Mouse (Mus musculus): Measurements from ENCODE around the gene Fcer1g. TPM values are rescaled to one million over a fixed set of nuclear protein-coding genes. Genes with fewer than 3 reads are reported as not detected.

The Fcer1g gene
- total RNA-seq, 1 experiment from 2014 or later = 875 TPM

DNA sequence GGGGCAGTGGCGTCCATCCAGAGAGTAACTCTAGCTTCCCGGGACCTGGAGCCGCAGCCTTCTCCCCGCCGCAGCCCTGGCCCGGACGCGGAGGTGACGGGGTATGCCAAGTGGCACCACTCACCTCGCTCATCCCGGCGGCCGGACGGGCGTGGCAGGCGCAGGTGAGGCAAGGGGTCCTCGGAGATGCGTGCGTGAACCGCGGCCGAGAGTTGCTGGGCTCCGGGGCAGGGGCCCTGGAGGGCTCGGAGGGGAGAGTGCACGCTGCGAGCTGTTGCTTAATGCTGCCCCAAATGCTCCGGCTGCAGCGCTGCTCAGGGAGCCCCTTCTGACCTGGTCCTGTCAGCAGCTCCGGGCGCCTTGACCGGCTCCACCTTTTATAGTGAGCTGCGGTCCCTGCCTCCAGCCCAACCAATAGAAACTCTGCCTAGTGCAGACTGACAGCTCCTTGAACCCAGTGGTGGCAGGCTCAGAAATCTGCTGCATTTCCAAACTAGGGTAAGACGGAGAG is 38.2 kb downstream of the Fcer1g start, which contains the start of gene Pcp4l1:
TSS of gene Pcp4l1 (minus strand) at position 382 of the 511 bp plus-strand sequence.
- peak; percentile 47 for ATAC-seq (replicated peaks; ENCODE audit: insufficient number of reproducible peaks, low FRiP score, low TSS enrichment, poor library complexity, severe bottlenecking)

DNA sequence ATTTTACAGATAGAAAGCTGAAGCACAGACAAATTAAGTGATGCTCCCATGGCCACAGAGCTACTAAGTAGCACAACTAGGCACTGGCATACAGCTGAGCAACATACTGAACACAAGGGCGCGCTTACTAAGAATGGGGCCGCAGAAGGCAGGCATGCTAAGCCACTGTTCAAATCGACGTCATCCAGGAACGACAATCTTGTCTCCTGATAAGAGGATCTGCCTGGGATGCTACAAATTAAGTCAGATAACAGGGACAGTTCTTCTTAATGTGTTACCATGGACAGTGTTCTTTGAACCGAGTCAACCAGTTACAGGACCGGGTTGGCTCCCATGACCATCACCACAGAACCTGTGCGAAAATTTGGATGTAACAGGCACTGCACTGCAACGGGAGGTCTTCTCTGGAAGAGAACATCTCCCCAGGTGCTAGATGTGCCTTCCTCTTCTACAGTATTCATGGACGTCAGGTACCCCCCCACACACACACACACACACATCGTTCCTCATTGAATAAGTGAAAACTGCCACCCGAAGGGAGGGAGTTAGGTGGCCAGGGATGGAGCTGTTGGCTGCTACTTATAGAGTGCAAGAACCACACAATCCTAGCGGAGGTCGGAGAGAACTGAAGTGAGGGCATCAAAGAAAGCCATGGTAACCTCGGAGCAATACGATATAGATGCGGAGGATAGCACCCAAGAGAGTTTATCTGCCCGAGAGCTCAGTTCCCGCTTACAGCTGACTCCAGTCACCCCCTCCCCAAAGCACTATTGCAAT is 38.9 kb downstream of the Fcer1g start:
- no peak for ATAC-seq (replicated peaks; ENCODE audit: insufficient number of reproducible peaks, low FRiP score, low TSS enrichment, poor library complexity, severe bottlenecking)

DNA sequence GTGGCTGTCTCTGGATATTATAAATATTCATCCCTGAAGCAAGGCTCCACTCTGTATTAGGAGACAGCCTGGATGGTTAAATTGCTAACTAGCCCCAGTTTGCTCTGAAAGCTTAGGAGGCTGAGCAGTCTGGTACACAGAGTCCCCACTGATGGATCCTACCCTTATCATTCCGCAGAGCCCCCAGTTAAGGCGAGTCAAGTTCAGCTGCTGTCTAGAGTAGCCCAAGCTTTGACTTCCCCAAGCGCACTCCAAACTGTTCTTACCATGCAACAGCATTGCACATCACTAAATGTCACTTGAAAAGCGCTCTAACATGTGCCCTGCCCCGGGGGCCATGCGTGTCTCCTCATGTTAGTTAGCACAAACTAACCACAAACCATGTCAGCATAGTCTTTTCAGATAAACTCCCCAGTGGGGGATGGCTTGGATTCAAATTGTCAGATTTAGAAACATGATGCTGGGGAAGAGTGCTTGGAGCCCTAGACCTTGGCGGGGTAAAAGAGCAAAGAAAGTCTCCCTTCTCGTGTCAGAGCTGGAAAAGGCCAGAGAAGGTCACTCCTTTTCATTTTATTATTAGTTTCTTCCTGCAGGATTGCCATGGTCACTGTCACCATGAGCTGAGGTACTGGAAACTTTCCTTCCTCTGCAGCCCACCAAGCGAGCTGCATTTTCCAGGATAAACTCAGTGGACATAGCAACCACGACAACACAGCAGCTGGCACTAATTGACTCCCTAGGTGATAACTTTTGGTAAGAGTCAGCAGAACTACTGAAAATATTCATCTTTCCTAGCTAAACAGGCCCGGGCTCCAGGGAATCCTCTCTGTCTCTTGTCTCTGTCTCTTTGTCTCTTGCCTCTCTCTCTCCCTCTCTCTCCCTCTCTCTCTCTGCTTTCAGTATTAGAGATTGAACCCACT is 40.0 kb downstream of the Fcer1g start:
- ATAC-seq (replicated peaks; ENCODE audit: insufficient number of reproducible peaks, low FRiP score, low TSS enrichment, poor library complexity, severe bottlenecking) = no peak

DNA sequence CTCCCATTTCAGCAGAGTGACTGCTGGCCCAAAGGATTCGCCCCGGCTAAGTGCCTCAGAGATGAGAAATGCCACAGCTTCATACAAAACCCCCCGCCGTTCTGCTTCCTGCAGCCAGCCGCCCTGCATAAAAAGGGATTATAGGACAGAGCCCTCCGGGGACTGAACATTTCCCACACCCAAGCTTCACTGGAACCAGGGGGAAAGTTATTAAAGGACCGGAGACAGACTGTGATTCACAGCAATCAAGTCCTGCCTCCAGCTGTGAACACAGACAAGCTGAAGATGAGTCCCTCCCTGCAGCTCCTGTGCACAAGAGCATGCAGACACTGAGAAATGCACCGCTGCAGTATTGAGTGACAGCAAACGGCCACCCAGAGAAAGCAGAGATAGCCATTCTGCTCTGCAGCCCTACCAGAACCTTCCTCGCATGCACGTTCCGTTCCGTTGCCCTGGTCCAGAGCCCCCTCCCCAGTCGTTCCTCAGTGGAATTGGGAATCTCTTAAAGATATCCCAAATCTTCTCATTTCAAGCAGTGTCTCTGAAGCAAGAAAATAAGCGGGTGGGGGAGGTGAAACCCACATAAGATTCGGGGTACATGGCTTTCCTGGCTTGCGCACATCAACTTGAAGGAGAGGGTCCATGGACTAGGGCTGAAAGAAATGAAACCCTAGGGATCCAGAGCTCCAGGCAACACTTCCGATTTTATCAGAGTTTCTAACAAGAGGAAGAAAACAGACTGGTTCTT is 40.9 kb downstream of the Fcer1g start:
- ATAC-seq (replicated peaks; ENCODE audit: insufficient number of reproducible peaks, low FRiP score, low TSS enrichment, poor library complexity, severe bottlenecking) = no peak

DNA sequence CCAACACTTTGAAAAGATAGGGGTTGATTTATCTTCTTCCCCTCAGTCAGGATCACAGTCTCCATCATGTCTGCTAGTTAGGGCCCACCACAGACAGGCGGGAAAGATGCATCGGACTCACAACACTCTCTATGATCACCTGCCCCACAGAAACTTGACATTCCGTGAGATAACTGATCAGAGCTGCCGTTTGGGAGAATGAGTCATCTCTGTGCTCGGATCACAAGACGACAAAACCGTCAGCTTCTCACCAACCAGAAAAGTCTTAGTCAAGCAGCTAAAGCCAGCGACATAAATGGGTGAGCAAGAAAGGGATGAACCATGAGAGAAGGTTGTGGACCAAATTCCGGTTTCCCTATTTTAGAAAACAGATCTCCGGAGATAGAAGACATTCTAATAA is 41.9 kb downstream of the Fcer1g start:
- no peak for ATAC-seq (replicated peaks; ENCODE audit: insufficient number of reproducible peaks, low FRiP score, low TSS enrichment, poor library complexity, severe bottlenecking)

DNA sequence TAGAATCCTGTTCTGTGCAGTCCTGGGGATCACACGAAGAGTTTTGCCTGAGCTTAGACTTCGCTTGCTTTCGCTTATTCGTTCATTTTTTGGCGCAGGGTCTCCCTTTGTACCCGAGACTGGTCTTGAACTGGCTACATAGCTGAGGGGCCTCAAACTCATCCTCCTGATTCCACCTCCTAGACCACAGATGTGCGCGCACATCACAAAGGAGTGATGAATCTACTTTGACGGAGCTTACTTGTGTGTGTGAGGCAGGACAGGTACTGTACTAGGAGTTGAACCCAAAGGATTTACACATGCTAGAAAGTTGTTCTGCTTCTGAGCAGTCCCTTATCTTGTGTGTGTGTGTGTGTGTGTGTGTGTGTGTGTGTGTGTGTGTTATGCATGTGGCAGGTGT is 43.3 kb downstream of the Fcer1g start:
- ATAC-seq (replicated peaks; ENCODE audit: insufficient number of reproducible peaks, low FRiP score, low TSS enrichment, poor library complexity, severe bottlenecking) = no peak

DNA sequence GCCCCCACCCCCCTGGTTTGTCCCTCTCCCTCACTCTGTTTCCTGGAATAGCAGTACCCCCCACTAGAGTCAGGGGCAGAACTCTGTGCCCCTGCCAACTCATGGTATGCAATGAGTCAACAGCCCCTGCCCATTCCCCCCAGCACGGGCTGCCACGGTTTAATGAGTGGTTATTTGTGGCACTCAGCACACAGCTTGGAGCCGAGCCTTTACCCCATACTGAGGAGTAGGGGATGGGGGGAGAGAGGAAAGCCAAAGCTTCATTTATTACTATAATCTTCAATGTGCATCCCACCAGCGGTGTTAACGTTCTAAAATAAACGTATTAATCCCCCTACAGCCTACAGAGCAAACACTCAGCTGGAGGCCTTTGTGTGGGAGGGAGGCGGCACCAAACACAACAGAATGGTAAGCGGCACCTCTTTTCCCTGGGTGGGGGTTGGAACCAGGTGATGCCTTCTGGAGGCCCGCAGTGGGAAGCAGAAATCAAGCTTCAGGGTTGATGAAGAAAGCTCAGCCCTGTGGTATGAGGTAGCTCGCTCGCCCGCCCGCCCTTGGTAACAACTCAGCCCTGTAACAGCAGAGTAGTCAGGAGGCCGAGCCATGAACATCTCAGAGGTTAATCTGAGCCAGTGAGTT is 44.6 kb downstream of the Fcer1g start:
- ATAC-seq (replicated peaks; ENCODE audit: insufficient number of reproducible peaks, low FRiP score, low TSS enrichment, poor library complexity, severe bottlenecking) = no peak

DNA sequence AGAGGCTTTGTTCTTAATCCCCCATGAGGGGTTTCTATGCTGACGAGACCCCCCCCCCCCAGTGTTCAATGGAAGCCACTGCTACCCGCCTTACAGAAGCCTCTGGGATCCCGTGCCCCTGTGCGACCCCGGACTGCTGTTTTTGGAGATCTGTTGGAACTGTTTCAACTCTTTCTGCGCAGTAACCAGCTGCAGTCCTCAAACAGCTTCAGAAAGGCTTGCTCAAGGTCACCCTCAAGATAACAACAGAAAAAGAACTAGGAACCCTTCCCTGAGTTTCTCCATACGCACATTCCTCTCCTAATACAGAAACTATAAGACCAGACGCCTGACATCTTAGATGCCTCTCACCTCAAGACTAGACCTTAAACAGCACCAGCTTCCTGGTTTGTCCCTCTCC is 45.1 kb downstream of the Fcer1g start:
- no peak for ATAC-seq (replicated peaks; ENCODE audit: insufficient number of reproducible peaks, low FRiP score, low TSS enrichment, poor library complexity, severe bottlenecking)

DNA sequence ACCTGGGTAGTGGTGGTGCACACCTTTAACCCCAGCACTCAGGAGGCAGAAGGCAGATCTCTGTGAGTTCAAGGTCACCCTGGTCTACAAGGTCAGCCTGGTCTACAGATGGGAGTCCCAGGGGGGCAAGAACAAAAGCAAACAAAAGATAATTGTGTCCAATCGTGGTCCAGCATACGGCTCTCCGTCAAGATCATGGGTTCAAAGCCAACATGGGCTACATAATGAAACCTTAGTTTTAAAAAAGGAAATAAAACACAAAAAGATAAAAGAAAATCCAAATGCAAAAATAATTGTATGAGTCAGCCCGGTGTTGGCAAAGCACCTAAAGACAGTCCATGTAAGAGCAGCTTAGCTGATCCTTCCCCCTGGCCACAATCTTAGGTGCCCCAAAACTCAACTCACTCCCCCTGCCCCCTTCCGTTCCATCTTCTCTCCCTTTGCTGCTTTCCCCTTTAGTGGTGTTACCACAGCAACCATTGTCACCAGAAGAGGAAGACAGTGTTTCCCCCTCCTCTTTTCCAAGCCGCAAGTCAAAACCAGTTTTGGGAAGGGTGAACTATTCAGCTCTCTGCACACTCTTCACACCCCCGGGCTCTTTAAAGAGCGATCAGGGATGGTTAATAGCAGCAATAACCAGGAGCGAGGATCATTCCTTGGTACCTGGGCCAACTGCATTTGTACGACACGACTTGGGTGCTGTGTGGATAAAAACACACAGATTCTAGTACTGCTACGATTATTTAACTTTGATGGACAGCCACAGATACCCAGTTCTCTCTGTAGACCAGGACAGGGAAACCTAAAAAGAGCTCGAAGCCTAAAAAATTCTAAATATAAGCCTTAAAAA is 46.1 kb downstream of the Fcer1g start:
- no peak for ATAC-seq (replicated peaks; ENCODE audit: insufficient number of reproducible peaks, low FRiP score, low TSS enrichment, poor library complexity, severe bottlenecking)

DNA sequence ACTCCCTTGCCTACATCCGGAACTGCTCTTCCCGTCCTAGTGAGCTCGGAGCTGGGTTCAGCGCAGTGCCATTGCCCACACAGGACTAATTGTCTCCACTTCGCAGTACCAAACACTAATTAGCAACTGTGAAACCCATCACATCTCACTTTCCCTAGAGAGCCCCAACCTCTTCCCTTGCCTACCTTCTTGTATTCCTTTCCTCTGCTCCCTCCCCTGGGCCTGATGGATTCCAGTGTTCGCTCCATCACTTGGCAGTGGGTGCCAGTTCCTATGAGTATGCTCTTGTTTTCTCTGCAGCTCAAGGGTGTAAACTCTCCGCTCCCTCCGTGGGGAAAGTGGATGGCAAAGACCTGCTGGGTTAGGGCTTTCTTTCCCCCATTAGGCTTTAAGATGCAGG is 48.5 kb downstream of the Fcer1g start:
- ATAC-seq (replicated peaks; ENCODE audit: insufficient number of reproducible peaks, low FRiP score, low TSS enrichment, poor library complexity, severe bottlenecking) = no peak

DNA sequence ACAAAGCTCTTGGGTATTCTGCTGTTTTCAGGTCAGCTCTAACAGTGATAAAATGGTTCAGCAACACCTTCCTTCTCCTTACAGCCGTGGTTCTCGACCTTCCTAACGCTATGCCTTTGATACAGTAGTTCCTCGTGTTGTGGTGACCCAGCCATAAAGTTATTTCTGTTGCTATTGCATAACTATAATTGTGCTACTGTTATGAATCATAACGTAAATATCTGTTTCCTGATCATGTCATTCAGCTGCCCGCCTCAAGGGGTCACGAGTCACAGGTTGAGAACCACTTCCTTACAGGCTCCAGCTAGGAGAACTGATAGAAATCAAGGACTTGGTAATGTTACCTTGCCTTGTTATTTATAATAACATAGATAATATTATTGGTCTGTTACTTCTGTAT is 49.9 kb downstream of the Fcer1g start:
- ATAC-seq (replicated peaks; ENCODE audit: insufficient number of reproducible peaks, low FRiP score, low TSS enrichment, poor library complexity, severe bottlenecking) = peak; percentile 90

DNA sequence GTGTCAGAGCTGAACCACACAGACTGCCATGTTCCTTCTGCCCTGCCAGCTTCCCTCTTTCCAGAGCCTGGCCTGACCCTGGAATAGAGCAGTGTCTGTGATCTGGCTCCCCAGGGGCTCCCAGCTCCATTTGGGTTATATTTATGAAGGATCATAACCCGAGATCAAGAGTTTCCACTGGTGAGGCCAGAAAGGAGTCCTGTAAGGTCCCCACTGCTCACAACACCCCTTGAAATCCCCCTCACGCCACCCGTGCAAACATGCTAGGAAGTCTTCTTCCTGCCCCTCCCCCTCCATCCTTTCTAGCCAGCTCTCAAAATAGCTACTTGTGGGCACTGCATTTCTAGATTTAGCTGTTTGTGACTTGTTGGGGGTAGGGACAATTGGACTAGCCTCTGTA is 50.5 kb downstream of the Fcer1g start:
- no peak for ATAC-seq (replicated peaks; ENCODE audit: insufficient number of reproducible peaks, low FRiP score, low TSS enrichment, poor library complexity, severe bottlenecking)

DNA sequence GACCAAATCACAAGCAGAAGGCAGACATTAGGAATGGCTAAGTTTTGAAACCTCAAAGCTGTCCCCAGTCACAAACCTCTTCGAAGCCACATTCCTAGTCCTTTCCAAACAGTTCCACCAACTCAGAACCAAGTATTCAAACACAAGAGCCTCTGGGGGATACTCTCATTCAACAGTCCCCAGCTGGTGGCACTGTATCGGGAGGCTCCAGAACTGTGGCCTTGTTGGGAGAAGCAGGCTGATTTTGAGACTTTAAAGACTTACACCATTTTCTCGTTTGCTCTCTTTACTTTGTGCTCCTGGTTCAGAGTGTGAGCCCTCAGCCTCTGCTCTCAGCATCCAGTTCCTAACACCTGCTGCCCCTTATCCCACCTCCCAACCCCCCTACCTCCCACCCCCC is 51.1 kb downstream of the Fcer1g start:
- no peak for ATAC-seq (replicated peaks; ENCODE audit: insufficient number of reproducible peaks, low FRiP score, low TSS enrichment, poor library complexity, severe bottlenecking)

Other genes with a start within 250 kb of the Fcer1g start
- gene Fcgr4, start 215.4 kb downstream of the Fcer1g start, total RNA-seq (2017) = 364 to 612 TPM (median 571 TPM) in 3 replicates
- gene Fcgr3, start 169.4 kb downstream of the Fcer1g start, total RNA-seq (2017) = 270 to 442 TPM (median 434 TPM) in 3 replicates
- 1.4 to 6.2 TPM (median 1.6 TPM) in 3 replicates for gene Cfap126, start 120.4 kb downstream of the Fcer1g start, total RNA-seq (2017)
- gene Sdhc, start 83.8 kb downstream of the Fcer1g start, total RNA-seq (2017) = 15.7 to 38.4 TPM (median 25.1 TPM) in 3 replicates
- gene Mpz, start 83.7 kb downstream of the Fcer1g start, total RNA-seq (2017) = not detected in 3 replicates
- 0.29 to 2.0 TPM in 2 of 3 replicates, not detected in the other for gene Pcp4l1, start 38.1 kb downstream of the Fcer1g start, total RNA-seq (2017)
- gene Nr1i3, start 20.4 kb downstream of the Fcer1g start, total RNA-seq (2017) = 0.19 to 0.86 TPM in 2 of 3 replicates, not detected in the other
- 5.0 to 10.2 TPM (median 9.3 TPM) in 3 replicates for gene Tomm40l, start 11.9 kb downstream of the Fcer1g start, total RNA-seq (2017)
- not detected in 3 replicates for gene Apoa2, start 9.3 kb downstream of the Fcer1g start, total RNA-seq (2017)
- not detected in 3 replicates for gene Adamts4, start 16.1 kb upstream of the Fcer1g start, total RNA-seq (2017)
- gene Ndufs2, start 17.0 kb upstream of the Fcer1g start, total RNA-seq (2017) = 172 to 231 TPM (median 231 TPM) in 3 replicates
- gene B4galt3, start 36.0 kb upstream of the Fcer1g start, total RNA-seq (2017) = 32.4 to 35.5 TPM (median 34.3 TPM) in 3 replicates
- 9.2 to 14.2 TPM (median 11.1 TPM) in 3 replicates for gene Ppox, start 46.8 kb upstream of the Fcer1g start, total RNA-seq (2017)
- 8.1 to 12.6 TPM (median 11.2 TPM) in 3 replicates for gene Usp21, start 53.6 kb upstream of the Fcer1g start, total RNA-seq (2017)
- gene Ufc1, start 60.7 kb upstream of the Fcer1g start, total RNA-seq (2017) = 46.7 to 66.9 TPM (median 63.4 TPM) in 3 replicates
- 9.8 to 12.6 TPM (median 11.4 TPM) in 3 replicates for gene Dedd, start 94.8 kb upstream of the Fcer1g start, total RNA-seq (2017)
- gene Nit1, start 111.3 kb upstream of the Fcer1g start, total RNA-seq (2017) = 35.1 to 41.2 TPM (median 36.1 TPM) in 3 replicates
- gene Pfdn2, start 111.3 kb upstream of the Fcer1g start, total RNA-seq (2017) = 26.8 to 86.9 TPM (median 34.0 TPM) in 3 replicates
- not detected in 3 replicates for gene Klhdc9, start 126.4 kb upstream of the Fcer1g start, total RNA-seq (2017)
- gene Nectin4, start 135.7 kb upstream of the Fcer1g start, total RNA-seq (2017) = 2.0 to 3.9 TPM (median 2.5 TPM) in 3 replicates
- gene Arhgap30, start 154.6 kb upstream of the Fcer1g start, total RNA-seq (2017) = 328 to 413 TPM (median 376 TPM) in 3 replicates
- gene Usf1, start 176.9 kb upstream of the Fcer1g start, total RNA-seq (2017) = 91.6 to 117 TPM (median 94.5 TPM) in 3 replicates
- gene Tstd1, start 184.5 kb upstream of the Fcer1g start, total RNA-seq (2017) = 3.9 to 9.0 TPM (median 4.9 TPM) in 3 replicates
- gene F11r, start 203.2 kb upstream of the Fcer1g start, total RNA-seq (2017) = 3.5 to 8.6 TPM (median 4.5 TPM) in 3 replicates

Measured in monocyte, adult 5-6 weeks (primary cell).